Mouse (Mus musculus) hindbrain, embryonic 16.5 days (tissue): ENCODE measurements around the gene Pde3a. TPM values are rescaled to one million over a fixed set of nuclear protein-coding genes. Genes with fewer than 3 reads are reported as not detected.
"Not testable (repeated sequence)": the region's sequence is repeated elsewhere in the genome, so short reads cannot be mapped to it uniquely, and the experiment has no call there.

Experiments used
- ATAC-seq: fragments of 200-750 bp; cut with Nextera tagmentation; 2 replicates; pipeline ENCODE4 v1.8.0; 2017; ENCODE audit warnings: moderate TSS enrichment, moderate library complexity
- H3K27ac ChIP-seq: fragments of 300-500 bp; sonication (generic); 2 replicates; pipeline ENCODE4 v1.5.1; 2014; ENCODE audit warnings: low read depth, mild to moderate bottlenecking, control low read depth, low read length, moderate library complexity
- H3K27me3 ChIP-seq: fragments of 300-500 bp; sonication (generic); replicated peaks from 2 replicates; pipeline ENCODE4 v1.6.1; 2014; ENCODE audit warnings: low read length; ENCODE audit not compliant: control insufficient read depth, insufficient read depth
- H3K36me3 ChIP-seq: fragments of 300-500 bp; sonication (generic); 2 replicates; pipeline ENCODE4 v1.6.1; 2014; ENCODE audit warnings: mild to moderate bottlenecking, low read length, moderate library complexity, mixed read lengths; ENCODE audit not compliant: control insufficient read depth, insufficient read depth
- H3K4me1 ChIP-seq: fragments of 300-500 bp; sonication (generic); 2 replicates; pipeline ENCODE4 v1.6.1; 2014; ENCODE audit warnings: low read depth, low read length; ENCODE audit not compliant: control insufficient read depth, insufficient read depth
- H3K4me2 ChIP-seq: fragments of 300-500 bp; sonication (generic); 2 replicates; pipeline ENCODE4 v1.6.1; 2014; ENCODE audit warnings: mild to moderate bottlenecking, low read length, control low read depth, moderate library complexity
- H3K4me3 ChIP-seq: fragments of 300-500 bp; sonication (generic); 2 replicates; pipeline ENCODE4 v1.5.1; 2014; ENCODE audit warnings: mild to moderate bottlenecking, low read length, control low read depth, moderate library complexity
- H3K9ac ChIP-seq: fragments of 300-500 bp; sonication (generic); 2 replicates; pipeline ENCODE4 v1.6.1; 2014; ENCODE audit warnings: low read depth, mild to moderate bottlenecking, control low read depth, low read length, moderate library complexity
- H3K9me3 ChIP-seq: fragments of 300-500 bp; sonication (generic); 2 replicates; pipeline ENCODE4 v1.6.1; 2014; ENCODE audit warnings: mild to moderate bottlenecking, low read length, moderate library complexity; ENCODE audit not compliant: control insufficient read depth
- WGBS: fragments of 180-500 bp; shearing (Covaris S2); extraction: QIAGEN DNeasy Blood & Tissue Kit; methylation state at CpG from one replicate; pipeline ENCODE4 v1.1.7; 2014; 5-methylcytosine and 5-hydroxymethylcytosine counted together
- polyA plus RNA-seq: library from polyadenylated mRNA; unstranded; fragments of >200 nt; fragmentation: Nextera tagmentation; extraction: Ambion mirVana; gene quantifications from 2 replicates; pipeline ENCODE4 v1.2.1, GENCODE M21; 2015

Pde3a gene
- polyA plus RNA-seq, 1 experiment from 2014 or later = 2.1 TPM

- no peak overlapping the region for H3K4me3 ChIP-seq
- H3K9me3 ChIP-seq = no peaks in the 10 kb centered on the region
- ATAC-seq = no peak
- H3K4me1 ChIP-seq = no peaks in the 10 kb centered on the region
- WGBS = 83% methylated on average over 2 of the region's 2 CpGs
- no peak overlapping the region for H3K4me2 ChIP-seq
- no peaks in the 10 kb centered on the region for H3K27me3 ChIP-seq
- no peak overlapping the region for H3K27ac ChIP-seq
- no peak overlapping the region for H3K9ac ChIP-seq
- H3K36me3 ChIP-seq = no peaks in the 10 kb centered on the region
Measured at GRCm38 (mm10) chr6:141308451-141308850, 59.4 kb downstream of the Pde3a start.

- WGBS = 42% methylated on average over 3 of the region's 3 CpGs
- ATAC-seq = no peak
- no peaks in the 10 kb centered on the region for H3K4me1 ChIP-seq
Measured at GRCm38 (mm10) chr6:141309872-141310271, 60.8 kb downstream of the Pde3a start.

GRCm38 (mm10) chr6:141310351-141310750, 61.3 kb downstream of the Pde3a start:
- Histone ChIP-seq H3K4me3 (no peak overlapping the region), H3K27ac (no peak overlapping the region), H3K4me1 (no peaks in the 10 kb centered on the region), H3K4me2 (no peak overlapping the region), H3K9ac (no peak overlapping the region), H3K27me3 (no peaks in the 10 kb centered on the region), H3K36me3 (no peaks in the 10 kb centered on the region), H3K9me3 (no peaks in the 10 kb centered on the region)
- WGBS = 67% methylated on average over 6 of the region's 6 CpGs
- ATAC-seq = no peak

More at GRCm38 (mm10) chr6:141309872-141310271, 60.8 kb downstream of the Pde3a start:
- Histone ChIP-seq H3K9me3 (no peaks in the 10 kb centered on the region), H3K4me3 (no peak overlapping the region), H3K4me2 (no peak overlapping the region), H3K9ac (no peak overlapping the region), H3K27me3 (no peaks in the 10 kb centered on the region), H3K36me3 (no peaks in the 10 kb centered on the region), H3K27ac (no peak overlapping the region)

DNA sequence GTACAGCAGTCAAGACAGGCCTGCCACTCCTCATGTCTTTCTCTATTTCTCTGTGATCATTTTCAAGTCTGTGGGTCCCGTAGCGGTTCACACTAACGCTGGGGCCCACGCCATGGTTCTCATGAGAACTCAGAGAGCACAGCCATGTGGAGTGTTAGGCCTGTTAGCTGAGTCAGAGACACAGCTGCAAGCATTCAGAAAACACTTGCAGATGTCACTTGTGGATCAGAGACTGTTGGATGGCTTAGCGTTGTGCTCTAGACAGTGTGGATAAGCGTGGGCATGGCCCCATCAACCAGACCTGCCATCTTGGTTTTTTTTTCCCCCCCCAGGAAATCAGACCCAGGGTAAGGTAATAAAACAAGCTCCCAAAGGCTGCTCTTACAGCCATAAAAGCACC, 62.5 kb downstream of the Pde3a start:
- Histone ChIP-seq H3K4me2 (no peak overlapping the region), H3K4me3 (no peak overlapping the region), H3K27me3 (no peaks in the 10 kb centered on the region), H3K9ac (no peak overlapping the region), H3K36me3 (no peaks in the 10 kb centered on the region), H3K27ac (no peak overlapping the region), H3K9me3 (no peaks in the 10 kb centered on the region), H3K4me1 (no peaks in the 10 kb centered on the region)
- WGBS = 85% methylated on average over 6 of the region's 6 CpGs
- no peak for ATAC-seq

- H3K27me3 ChIP-seq = no peaks in the 10 kb centered on the region
- no peak for ATAC-seq
- H3K4me3 ChIP-seq = no peak overlapping the region
- no peaks in the 10 kb centered on the region for H3K36me3 ChIP-seq
- no peak overlapping the region for H3K9ac ChIP-seq
- H3K4me1 ChIP-seq = no peaks in the 10 kb centered on the region
- no peak overlapping the region for H3K27ac ChIP-seq
- no peaks in the 10 kb centered on the region for H3K9me3 ChIP-seq
- 88% methylated on average over 4 of the region's 4 CpGs for WGBS
- no peak overlapping the region for H3K4me2 ChIP-seq
Measured at GRCm38 (mm10) chr6:141313112-141313511, 64.0 kb downstream of the Pde3a start.

- ATAC-seq = no peak
- Histone ChIP-seq H3K9me3 (no peaks in the 10 kb centered on the region), H3K4me1 (no peaks in the 10 kb centered on the region), H3K27ac (no peak overlapping the region), H3K36me3 (no peaks in the 10 kb centered on the region), H3K4me3 (no peak overlapping the region), H3K4me2 (no peak overlapping the region), H3K9ac (no peak overlapping the region), H3K27me3 (no peaks in the 10 kb centered on the region)
- 61% methylated on average over 3 of the region's 3 CpGs for WGBS
Measured at GRCm38 (mm10) chr6:141318440-141318839, 69.4 kb downstream of the Pde3a start.

- ATAC-seq = no peak
- Histone ChIP-seq H3K4me2 (no peak overlapping the region), H3K9me3 (no peaks in the 10 kb centered on the region), H3K4me3 (no peak overlapping the region), H3K9ac (no peak overlapping the region), H3K27me3 (no peaks in the 10 kb centered on the region), H3K36me3 (no peaks in the 10 kb centered on the region), H3K4me1 (no peaks in the 10 kb centered on the region), H3K27ac (no peak overlapping the region)
- WGBS = 89% methylated on average over 3 of the region's 3 CpGs
Measured at GRCm38 (mm10) chr6:141321253-141321652, 72.2 kb downstream of the Pde3a start.

DNA sequence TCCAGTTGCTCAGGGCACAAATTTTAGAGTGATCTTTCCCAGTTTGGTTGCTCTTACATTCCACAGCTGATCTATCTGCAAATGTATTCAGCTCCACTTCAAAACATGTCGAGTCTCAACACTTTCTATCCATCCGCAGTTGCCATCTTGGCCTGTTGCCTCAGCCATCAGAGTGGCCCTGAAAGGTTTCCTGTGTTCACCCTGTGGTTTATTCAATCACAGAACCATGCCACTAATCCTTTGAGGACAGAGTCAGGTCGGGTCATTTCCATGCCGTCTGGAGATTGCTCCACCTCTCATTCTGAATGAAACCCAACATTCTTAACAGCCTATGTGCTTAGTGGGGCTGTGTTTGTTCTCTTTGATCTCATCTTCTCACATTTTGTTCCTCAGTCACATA, 73.9 kb downstream of the Pde3a start:
- WGBS = 60% methylated on average over 4 of the region's 4 CpGs

GRCm38 (mm10) chr6:141327134-141327533, 78.1 kb downstream of the Pde3a start:
- not testable (repeated sequence) for ATAC-seq, H3K27ac ChIP-seq, H3K9ac ChIP-seq, H3K36me3 ChIP-seq, H3K9me3 ChIP-seq, H3K27me3 ChIP-seq, H3K4me2 ChIP-seq, H3K4me3 ChIP-seq, H3K4me1 ChIP-seq
- 91% methylated on average over 2 of the region's 2 CpGs for WGBS

More for the DNA sequence above, 73.9 kb downstream of the Pde3a start:
- no peaks in the 10 kb centered on the region for H3K9me3 ChIP-seq
- ATAC-seq = no peak
- H3K4me1 ChIP-seq = no peaks in the 10 kb centered on the region
- H3K27me3 ChIP-seq = no peaks in the 10 kb centered on the region
- no peak overlapping the region for H3K4me3 ChIP-seq
- no peak overlapping the region for H3K9ac ChIP-seq
- no peak overlapping the region for H3K4me2 ChIP-seq
- no peak overlapping the region for H3K27ac ChIP-seq
- no peaks in the 10 kb centered on the region for H3K36me3 ChIP-seq

DNA sequence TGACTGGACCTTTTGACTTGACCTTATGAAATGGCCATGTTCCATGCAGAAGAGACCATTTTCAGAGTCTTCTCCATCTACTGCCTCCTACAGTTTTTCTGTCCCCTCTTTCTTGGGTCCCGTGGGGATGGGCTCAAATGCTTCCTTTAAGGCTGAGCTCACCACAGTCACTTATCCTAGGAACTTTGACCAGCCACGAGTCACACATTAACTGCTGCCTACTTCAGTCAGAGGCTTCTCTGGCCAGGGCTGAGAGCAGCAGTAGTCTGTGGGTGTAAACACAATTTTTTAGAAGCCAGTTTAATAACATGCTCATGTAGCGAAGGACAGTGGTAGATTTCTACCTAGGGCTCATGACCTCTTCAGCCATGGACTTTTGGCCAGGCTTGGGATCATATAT, 79.0 kb downstream of the Pde3a start:
- Histone ChIP-seq H3K4me3 (no peak overlapping the region), H3K4me1 (no peaks in the 10 kb centered on the region), H3K4me2 (no peak overlapping the region), H3K27me3 (no peaks in the 10 kb centered on the region), H3K27ac (no peak overlapping the region), H3K36me3 (no peaks in the 10 kb centered on the region), H3K9me3 (no peaks in the 10 kb centered on the region), H3K9ac (no peak overlapping the region)
- WGBS = 87% methylated on average over 3 of the region's 3 CpGs
- ATAC-seq = no peak
